Mouse (Mus musculus) layer of hippocampus, adult 9-10 months (tissue): ENCODE measurements around the gene Lamb3.

Experiments used
- DNase-seq: peaks from one replicate; pipeline ENCODE4 v3.0.0; 2022; ENCODE audit warnings: low spot score

Gene Lamb3

GRCm38 (mm10) chr1:193344976-193345375 lies 137.5 kb downstream of the Lamb3 start:
- no peak for DNase-seq

DNA sequence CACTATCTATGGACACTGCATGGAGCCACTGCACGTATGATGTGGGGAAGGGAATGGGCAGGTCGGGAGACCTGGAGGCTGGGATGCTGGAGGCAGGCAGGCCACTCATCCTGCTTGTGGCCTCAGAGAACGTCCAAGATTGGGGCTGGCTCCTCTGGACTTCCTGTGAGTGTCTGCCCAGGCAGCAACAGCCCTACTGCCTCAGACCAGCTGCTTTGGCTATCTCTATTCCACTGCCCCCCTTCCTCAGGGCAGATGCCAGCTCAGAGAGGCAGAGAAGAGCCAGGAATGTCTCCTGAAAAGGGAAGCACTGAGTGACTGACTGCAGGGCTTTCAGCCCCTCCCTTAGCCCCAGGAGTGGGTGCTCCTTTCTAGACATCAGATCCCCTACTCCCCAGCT lies 139.4 kb downstream of the Lamb3 start:
- DNase-seq, result no peak

GRCm38 (mm10) chr1:193348261-193348962 lies 140.9 kb downstream of the Lamb3 start:
- no peak for DNase-seq

DNA sequence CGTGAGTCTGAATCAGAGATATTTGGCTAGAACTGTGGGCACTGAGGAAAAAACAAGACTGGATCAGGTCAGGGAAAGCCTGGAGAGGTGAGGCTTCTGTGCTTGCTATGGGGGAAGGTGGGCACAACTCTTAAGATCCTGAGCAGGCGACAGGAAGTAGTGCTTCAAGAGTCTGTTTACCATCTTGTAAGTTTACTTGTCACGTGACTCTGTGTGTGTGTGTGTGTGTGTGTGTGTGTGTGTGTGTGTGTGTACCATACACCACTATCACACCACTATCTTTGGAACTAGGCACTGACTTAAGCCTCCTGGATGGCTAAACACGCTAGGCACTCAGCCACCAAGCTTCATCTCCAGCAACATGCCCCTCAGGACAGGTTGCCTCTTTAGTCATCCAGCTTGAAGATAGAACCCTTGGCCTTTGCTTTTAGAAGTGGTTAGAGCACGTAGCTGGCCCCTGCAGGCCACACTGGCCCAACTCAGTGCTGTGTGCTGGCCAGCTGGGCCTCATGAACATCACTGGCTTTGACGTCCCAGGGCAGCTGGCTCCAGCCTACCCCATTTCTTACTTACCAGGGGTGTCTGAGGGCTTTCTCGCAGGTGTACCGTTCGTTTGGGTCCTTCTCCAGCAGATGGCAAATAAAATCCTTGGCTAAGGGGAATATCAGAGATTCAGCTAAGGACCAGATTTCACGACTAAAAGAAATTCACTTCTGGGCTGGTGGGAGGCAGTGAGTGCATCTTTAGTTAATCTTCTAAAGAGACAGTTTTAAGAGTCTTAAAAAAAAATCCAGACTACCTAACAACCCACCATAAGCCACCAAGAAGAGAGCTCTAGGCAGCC lies 142.4 kb downstream of the Lamb3 start:
- no peak for DNase-seq

- no peak for DNase-seq
Observed at GRCm38 (mm10) chr1:193350546-193350801, 143.0 kb downstream of the Lamb3 start.

DNA sequence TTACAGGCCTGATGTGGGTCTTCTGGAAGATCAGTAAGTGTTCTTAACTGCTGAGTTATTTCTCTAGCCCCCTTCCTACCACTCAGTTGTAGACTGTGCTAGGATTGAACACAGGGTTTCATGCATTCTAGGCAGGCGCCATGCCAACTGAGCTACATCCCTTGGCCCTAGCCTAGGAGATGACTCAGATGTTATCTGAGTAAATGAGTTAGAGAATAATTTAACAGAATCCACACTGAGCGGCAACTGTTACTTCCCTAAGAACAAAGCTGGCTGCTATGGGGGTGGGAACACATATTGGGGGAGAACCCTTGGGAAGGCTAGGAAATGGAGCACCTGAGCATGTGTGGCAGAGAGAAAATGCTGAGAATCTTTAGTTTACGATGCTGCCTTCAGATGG lies 144.1 kb downstream of the Lamb3 start:
- no peak for DNase-seq

DNA sequence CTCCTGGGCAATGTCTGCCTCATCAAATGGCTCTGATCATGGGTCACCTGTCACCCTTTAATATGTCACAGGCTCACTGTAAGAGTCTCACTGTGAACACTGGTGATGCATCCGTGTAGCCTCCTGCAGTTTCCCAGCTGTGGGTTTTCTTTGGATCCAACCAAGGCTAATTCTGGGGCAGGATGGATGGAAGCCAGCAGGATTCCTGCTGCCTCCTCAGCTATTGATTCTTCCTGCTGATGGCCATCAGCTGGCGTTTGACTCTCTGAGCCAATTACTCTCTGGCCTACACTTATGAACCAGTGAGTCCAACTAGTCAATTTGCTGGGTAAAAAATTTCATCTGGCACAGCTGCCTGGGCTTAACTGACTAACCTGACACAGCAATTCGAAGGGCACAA lies 151.7 kb downstream of the Lamb3 start:
- no peak for DNase-seq

DNA sequence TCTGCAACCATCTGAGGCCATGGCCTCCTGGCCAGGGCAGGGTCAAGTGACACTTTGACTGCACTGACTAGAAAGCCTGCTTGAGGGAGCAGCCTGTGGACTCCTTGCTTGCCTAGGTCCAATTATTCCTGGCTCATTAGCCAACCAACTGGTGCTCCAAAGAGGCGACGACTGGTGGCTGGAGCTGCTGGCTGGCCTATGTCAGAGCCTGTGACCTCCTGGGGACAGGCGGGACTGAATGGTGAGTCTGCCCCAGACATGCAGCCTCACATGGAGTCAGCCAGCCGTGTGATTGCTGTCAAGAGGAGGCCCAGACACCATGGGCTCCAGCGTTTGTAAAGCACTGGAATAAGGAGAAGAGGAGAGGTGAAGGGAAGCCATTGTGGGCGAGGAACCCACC lies 153.7 kb downstream of the Lamb3 start:
- no peak for DNase-seq

- no peak for DNase-seq
Observed at GRCm38 (mm10) chr1:193362078-193362477, 154.6 kb downstream of the Lamb3 start.

GRCm38 (mm10) chr1:193363801-193364231 lies 156.3 kb downstream of the Lamb3 start:
- no peak for DNase-seq

DNA sequence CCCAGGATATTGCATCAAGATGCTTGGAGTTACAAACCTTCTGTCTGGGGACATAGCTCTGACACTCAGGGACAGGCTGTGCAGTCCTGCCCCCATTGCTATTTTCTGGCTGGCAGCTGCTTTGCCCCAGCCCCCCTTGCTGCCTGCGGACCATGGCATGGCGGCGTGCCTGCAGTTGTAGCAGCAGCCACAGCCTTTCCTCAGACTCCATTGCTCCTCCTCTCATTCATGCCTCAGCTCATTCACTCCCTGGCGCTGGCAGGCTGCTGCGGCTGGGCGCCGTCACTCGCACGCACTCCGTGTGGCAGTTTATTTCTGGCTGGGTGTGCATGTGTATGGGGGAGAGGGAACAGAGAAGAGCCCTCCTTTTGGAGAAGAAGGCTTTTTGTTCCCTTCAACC lies 160.6 kb downstream of the Lamb3 start:
- no peak for DNase-seq

DNA sequence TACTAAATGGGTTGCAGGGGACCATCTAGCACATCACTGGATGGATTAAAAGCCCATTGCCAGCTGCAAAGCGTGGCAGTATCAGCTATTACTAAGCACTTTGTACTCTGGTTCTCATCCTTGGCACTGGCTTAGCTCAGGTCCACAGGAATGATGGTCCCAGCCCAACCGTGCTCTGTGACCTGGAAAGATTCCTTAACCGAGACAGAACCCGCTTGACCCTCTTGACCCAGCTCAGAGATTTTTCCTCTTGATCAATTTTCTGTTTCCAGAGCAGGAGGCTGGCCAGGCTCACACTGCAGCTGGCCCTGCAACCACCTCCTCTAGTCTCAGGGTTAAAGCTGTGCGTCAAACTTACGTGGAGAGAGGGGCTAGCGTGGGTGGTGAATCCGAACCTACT lies 161.6 kb downstream of the Lamb3 start:
- no peak for DNase-seq

GRCm38 (mm10) chr1:193370096-193370495 lies 162.6 kb downstream of the Lamb3 start, which contains the start of gene Camk1g:
Camk1g (minus strand) TSS chr1:193370298.
- no peak for DNase-seq

DNA sequence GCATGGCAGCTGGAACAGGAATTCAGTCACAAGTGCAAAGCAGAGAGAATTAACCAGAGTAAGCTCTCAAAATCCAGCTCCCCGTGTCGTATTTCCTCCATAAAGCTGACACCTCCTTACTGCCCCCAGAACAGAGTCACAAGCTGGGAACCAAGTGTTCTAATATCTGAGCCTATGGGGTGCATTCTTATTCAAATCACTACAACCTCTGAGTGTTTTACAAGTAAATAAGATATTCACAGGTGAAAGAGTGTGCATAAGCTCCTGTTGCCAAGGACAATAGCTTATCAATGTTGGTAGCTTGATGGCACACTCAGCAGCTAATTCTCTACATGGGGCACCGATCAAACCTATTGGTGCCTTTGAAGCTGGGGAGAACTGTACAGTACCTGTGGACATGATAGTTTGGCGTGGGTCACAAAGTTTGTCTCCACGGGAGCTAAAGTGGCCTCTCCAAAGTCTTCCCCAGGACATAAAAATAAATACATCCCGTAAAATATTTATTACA lies 166.5 kb downstream of the Lamb3 start:
- DNase-seq, result no peak

DNA sequence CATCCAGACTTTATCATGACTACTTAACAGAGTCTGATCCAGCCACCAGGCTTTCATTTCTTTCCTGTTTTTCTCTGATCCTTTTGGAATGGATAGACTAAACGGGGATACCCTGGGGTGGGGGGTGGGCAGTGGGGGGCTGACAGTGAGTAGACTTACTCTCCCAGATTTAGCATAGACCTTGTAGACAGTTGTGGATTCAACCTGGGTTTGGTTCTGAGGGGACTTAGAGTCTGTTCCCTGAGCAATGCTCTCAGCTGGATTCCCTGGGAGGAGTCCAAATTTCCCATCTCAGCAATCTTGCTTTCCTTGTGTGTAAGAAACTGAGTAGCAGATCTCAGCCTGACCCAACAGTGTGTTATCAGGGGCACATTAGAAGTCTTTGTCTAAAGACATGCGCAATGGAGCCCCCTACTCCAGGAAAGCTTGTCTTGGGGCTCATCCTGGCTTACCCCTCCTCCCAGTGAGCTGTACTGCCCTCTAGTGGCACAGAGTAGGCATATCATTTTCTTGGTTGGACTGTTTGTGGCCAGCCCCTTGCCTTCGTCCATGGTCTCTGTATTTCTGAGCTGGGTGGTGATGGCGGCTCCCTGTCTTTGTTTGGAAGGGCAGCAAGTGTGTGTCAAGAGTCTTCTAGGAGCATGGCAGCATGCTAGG lies 169.1 kb downstream of the Lamb3 start:
- no peak for DNase-seq

DNA sequence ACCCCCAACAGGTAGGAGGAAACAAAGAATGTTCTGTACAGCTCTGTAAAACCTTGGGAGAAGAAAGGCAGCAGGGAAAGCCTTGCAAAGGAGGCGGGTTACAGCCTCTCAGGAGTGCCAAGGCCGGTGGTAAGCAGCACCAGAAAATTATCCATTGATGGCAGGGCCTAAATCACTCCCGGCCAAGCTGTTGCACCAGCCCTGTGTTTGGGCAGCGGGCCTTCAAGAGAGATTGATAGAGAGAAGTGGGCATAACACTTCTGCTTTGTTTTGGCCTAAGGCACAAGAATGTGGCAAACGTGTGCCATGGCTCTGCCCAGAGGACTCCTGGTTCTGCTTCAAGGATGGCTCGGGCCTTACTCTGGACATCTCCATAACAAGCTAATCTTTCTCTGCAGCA lies 172.1 kb downstream of the Lamb3 start:
- no peak for DNase-seq

GRCm38 (mm10) chr1:193380877-193381276 lies 173.4 kb downstream of the Lamb3 start:
- no peak for DNase-seq

GRCm38 (mm10) chr1:193381597-193382404 lies 174.3 kb downstream of the Lamb3 start:
- DNase-seq, result no peak

DNA sequence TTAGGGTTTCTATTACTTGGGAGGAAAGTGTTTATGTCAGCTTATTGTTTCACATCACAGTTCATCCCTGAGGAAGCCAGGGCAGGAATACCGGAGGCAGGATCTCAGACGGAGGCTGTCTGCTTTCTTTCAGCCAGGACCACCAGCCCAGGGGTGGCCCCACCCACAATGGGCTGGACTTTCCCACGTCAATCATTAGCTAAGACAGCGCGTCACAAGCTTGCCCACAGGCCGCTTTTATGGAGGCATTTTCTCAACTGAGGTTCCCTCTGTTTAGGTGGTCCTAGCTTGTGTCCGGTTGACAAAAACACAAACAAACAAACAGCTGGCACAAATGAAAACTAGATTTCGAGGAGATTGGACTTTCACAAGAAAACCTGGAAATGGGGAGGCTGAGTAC lies 174.9 kb downstream of the Lamb3 start:
- DNase-seq, result no peak

DNA sequence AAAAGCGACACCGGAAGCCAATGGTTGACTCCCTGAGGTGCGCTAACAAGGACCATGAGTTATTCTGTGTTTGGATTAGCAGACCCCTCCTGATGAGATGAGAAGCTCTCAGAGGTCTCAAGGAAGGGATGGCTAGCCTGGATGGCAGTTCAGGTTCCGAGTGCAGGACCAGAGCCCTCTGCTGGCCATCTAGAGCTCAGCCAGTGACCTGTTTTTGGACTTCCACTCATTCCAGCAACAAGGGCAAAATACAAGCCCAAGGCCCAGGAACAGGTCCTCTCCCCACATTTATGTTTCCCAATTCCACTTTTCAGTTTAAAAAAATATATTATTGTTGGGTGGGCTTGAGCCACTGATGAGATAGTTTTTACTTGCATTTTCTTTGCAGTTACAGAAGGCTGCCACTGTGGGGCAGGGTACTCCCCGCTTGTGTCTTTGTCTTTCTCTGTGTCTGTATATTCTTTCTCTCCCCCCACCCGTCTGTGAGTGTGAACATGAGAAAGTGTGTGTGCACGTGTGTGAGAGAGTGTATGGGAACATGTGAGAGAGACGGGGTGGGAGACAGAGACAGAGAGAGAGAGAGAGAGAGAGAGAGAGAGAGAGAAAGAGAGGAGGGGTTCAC lies 175.5 kb downstream of the Lamb3 start:
- DNase-seq, result no peak

GRCm38 (mm10) chr1:193386136-193386535 lies 178.6 kb downstream of the Lamb3 start:
- DNase-seq, result peak; percentile 71

GRCm38 (mm10) chr1:193387241-193387640 lies 179.7 kb downstream of the Lamb3 start:
- no peak for DNase-seq
